Mouse (Mus musculus) lung, adult 2 months (tissue): ENCODE results near the gene Agtr1b. TPM values are rescaled to one million over a fixed set of nuclear protein-coding genes. Genes with fewer than 3 reads are reported as not detected.

Source experiments
- DNase-seq: peaks from one replicate; pipeline ENCODE4 v3.0.0; 2022
- H3K4me1 ChIP-seq: fragments of 200-500 bp; 2 replicates; pipeline ENCODE4 v1.6.1; 2011; ENCODE audit warnings: low read length; ENCODE audit not compliant: control insufficient read depth, insufficient read depth
- H3K4me3 ChIP-seq: fragments of 200-500 bp; replicated peaks from 2 replicates; pipeline ENCODE3; 2011; ENCODE audit warnings: low read depth, mild to moderate bottlenecking, control low read depth, low read length; ENCODE audit errors: extremely low read depth
- CTCF ChIP-seq: fragments of 200-500 bp; IDR thresholded peaks from 2 replicates; pipeline ENCODE4 v1.5.1; 2011; ENCODE audit warnings: mild to moderate bottlenecking, low read length, control low read depth; ENCODE audit not compliant: insufficient read depth
- POLR2A ChIP-seq: fragments of 200-500 bp; IDR thresholded peaks from 2 replicates; pipeline ENCODE4 v1.6.1; 2011; ENCODE audit warnings: low read depth, mild to moderate bottlenecking, control low read depth, low read length, borderline replicate concordance; ENCODE audit errors: extremely low read depth
- WGBS: fragments of 180-500 bp; shearing (Covaris S2); methylation state at CpG from one replicate; pipeline ENCODE4 v1.1.7; 2018; 5-methylcytosine and 5-hydroxymethylcytosine counted together
- polyA plus RNA-seq: library from polyadenylated mRNA; depleted of rRNA; stranded (reverse); fragments of >200 nt; gene quantifications from 2 replicates; pipeline ENCODE4 v1.2.3, GENCODE M21; 2012; rRNA removed

Gene Agtr1b
- polyA plus RNA-seq: 0.41 and 0.51 TPM in 2 replicates

- H3K4me1 ChIP-seq: no peaks in the 10 kb centered on the region
- WGBS: 14% methylated on average over 19 of the region's 19 CpGs
- no peak for DNase-seq
- TF ChIP-seq POLR2A (no peak), CTCF (no peak)
- H3K4me3 ChIP-seq: no peak within 1 kb of the TSS
Measured at GRCm38 (mm10) chr3:20366558-20367522, at the start of gene Agtr1b. Agtr1b (minus strand) TSS chr3:20367177.

- Histone ChIP-seq H3K4me3 (no peak overlapping the region), H3K4me1 (no peaks in the 10 kb centered on the region)
- TF ChIP-seq POLR2A (no peak), CTCF (no peak)
- DNase-seq: no peak
Measured at GRCm38 (mm10) chr3:20353598-20353997, 13.4 kb downstream of the Agtr1b start.

- TF ChIP-seq CTCF: no peak
- TF ChIP-seq POLR2A: no peak
- no peak overlapping the region for H3K4me3 ChIP-seq
- DNase-seq: no peak
- H3K4me1 ChIP-seq: no peaks in the 10 kb centered on the region
Measured at GRCm38 (mm10) chr3:20348206-20348605, 18.8 kb downstream of the Agtr1b start.

GRCm38 (mm10) chr3:20340402-20340801 lies 26.6 kb downstream of the Agtr1b start:
- no peak for DNase-seq
- 93% methylated on average over 1 of the region's 1 CpGs for whole genome bisulfite sequencing
- Histone ChIP-seq H3K4me1 (no peaks in the 10 kb centered on the region), H3K4me3 (no peak overlapping the region)
- no peak for TF ChIP-seq POLR2A
- TF ChIP-seq CTCF: no peak

GRCm38 (mm10) chr3:20334681-20335080 lies 32.3 kb downstream of the Agtr1b start:
- WGBS: 59% methylated on average over 5 of the region's 5 CpGs
- Histone ChIP-seq H3K4me1 (no peaks in the 10 kb centered on the region), H3K4me3 (no peak overlapping the region)
- peak; percentile 10 for DNase-seq
- TF ChIP-seq POLR2A (no peak), CTCF (peak; percentile 38; the same call in 1 of the 2 replicates)

GRCm38 (mm10) chr3:20317233-20317632 lies 49.7 kb downstream of the Agtr1b start:
- Histone ChIP-seq H3K4me3 (no peak overlapping the region), H3K4me1 (no peaks in the 10 kb centered on the region)
- no peak for DNase-seq
- WGBS: 30% methylated on average over 1 of the region's 1 CpGs
- no peak for TF ChIP-seq CTCF
- TF ChIP-seq POLR2A: no peak

- 85% methylated on average over 4 of the region's 4 CpGs for WGBS
- Histone ChIP-seq H3K4me3 (no peak overlapping the region), H3K4me1 (no peaks in the 10 kb centered on the region)
- no peak for DNase-seq
- TF ChIP-seq POLR2A (no peak), CTCF (no peak)
Measured at GRCm38 (mm10) chr3:20309142-20309541, 57.8 kb downstream of the Agtr1b start.

GRCm38 (mm10) chr3:20307256-20307655 lies 59.7 kb downstream of the Agtr1b start:
- H3K4me1 ChIP-seq: no peaks in the 10 kb centered on the region
- no peak overlapping the region for H3K4me3 ChIP-seq
- DNase-seq: no peak
- no peak for TF ChIP-seq CTCF
- TF ChIP-seq POLR2A: no peak
- WGBS: 51% methylated on average over 4 of the region's 4 CpGs

GRCm38 (mm10) chr3:20304758-20305352 lies 62.1 kb downstream of the Agtr1b start:
- DNase-seq: no peak
- WGBS: 34% methylated on average over 2 of the region's 2 CpGs
- TF ChIP-seq CTCF (no peak), POLR2A (no peak)
- Histone ChIP-seq H3K4me1 (no peaks in the 10 kb centered on the region), H3K4me3 (no peak overlapping the region)
